Mouse (Mus musculus) CH12.LX (cell line): ENCODE results near the gene Slc44a3. TPM values are rescaled to one million over a fixed set of nuclear protein-coding genes. Genes with fewer than 3 reads are reported as not detected.

Source experiments
- DNase-seq: peaks from one replicate; pipeline ENCODE4 v3.0.0-alpha.2; 2013; ENCODE audit errors: extremely low read depth
- H3K27ac ChIP-seq: 2 replicates; pipeline ENCODE4 v1.5.1; 2012; ENCODE audit warnings: low read depth, mild to moderate bottlenecking, control low read depth, moderate library complexity; ENCODE audit not compliant: insufficient read depth
- H3K27me3 ChIP-seq: replicated peaks from 2 replicates; pipeline ENCODE3; 2012; ENCODE audit warnings: inconsistent platforms
- H3K36me3 ChIP-seq, 2 experiments: replicated peaks in 1 of 2; 2 replicates each; pipeline versions ENCODE3 to v1.6.1; 2012; ENCODE audit warnings: inconsistent platforms in 1 of 2, low read length in 1 of 2, mild to moderate bottlenecking in 1 of 2, mixed read lengths in 1 of 2, moderate library complexity in 1 of 2; ENCODE audit not compliant: control insufficient read depth in 1 of 2, insufficient read depth in 1 of 2
- H3K4me1 ChIP-seq, 2 experiments: 2 replicates each; pipeline ENCODE4 v1.6.1; 2012; ENCODE audit warnings: inconsistent platforms in 1 of 2, moderate library complexity in 1 of 2; ENCODE audit not compliant: insufficient read depth in 2 of 2, control insufficient read depth in 1 of 2
- H3K4me2 ChIP-seq: 2 replicates; pipeline ENCODE4 v1.6.1; 2012; ENCODE audit warnings: low read depth, mild to moderate bottlenecking, control low read depth; ENCODE audit not compliant: poor library complexity, insufficient read depth, severe bottlenecking
- H3K4me3 ChIP-seq, 3 experiments: fragments of 150-350 bp in 1 of 3; sonication (generic) in 1 of 3; replicated peaks in 1 of 3; 2 replicates each; pipeline versions ENCODE3 to v1.5.1; 2011 to 2012; ENCODE audit warnings: low read depth in 2 of 3, low read length in 2 of 3, mild to moderate bottlenecking in 2 of 3, moderate library complexity in 2 of 3, control low read depth in 1 of 3, improper control_type of control experiment in 1 of 3, inconsistent platforms in 1 of 3, mixed read lengths in 1 of 3; ENCODE audit not compliant: poor library complexity in 1 of 3
- H3K79me2 ChIP-seq: replicated peaks from 2 replicates; pipeline ENCODE4 v1.6.1; 2012; ENCODE audit warnings: mild to moderate bottlenecking, moderate library complexity; ENCODE audit not compliant: control insufficient read depth, poor library complexity, insufficient read depth, severe bottlenecking; ENCODE audit errors: extremely low read depth
- H3K9ac ChIP-seq: 2 replicates; pipeline ENCODE4 v1.6.1; 2012; ENCODE audit warnings: low read depth, mild to moderate bottlenecking, control low read depth, moderate library complexity; ENCODE audit not compliant: insufficient read depth
- H3K9me3 ChIP-seq: replicated peaks from 2 replicates; pipeline ENCODE3; 2012; ENCODE audit warnings: low read length, inconsistent platforms, mixed read lengths
- CTCF ChIP-seq, 2 experiments: IDR thresholded peaks in 1 of 2; conservative IDR thresholded peaks in 1 of 2; 2 replicates each; pipeline ENCODE4 v1.5.1; 2011 to 2012; ENCODE audit warnings: low read depth in 2 of 2, low read length in 2 of 2, improper control_type of control experiment in 1 of 2, inconsistent platforms in 1 of 2, mild to moderate bottlenecking in 1 of 2, moderate library complexity in 1 of 2
- IRF4 ChIP-seq: IDR thresholded peaks from 2 replicates; pipeline ENCODE4 v1.6.1; 2014; ENCODE audit warnings: low read depth, mild to moderate bottlenecking, inconsistent platforms, low read length, improper control_type of control experiment
- JUN ChIP-seq: IDR thresholded peaks from 2 replicates; pipeline ENCODE4 v1.6.1; 2011; ENCODE audit warnings: low read depth, mild to moderate bottlenecking, low read length, improper control_type of control experiment, moderate library complexity; ENCODE audit not compliant: insufficient read depth
- MAFK ChIP-seq: IDR thresholded peaks from 2 replicates; pipeline ENCODE4 v1.6.1; 2011; ENCODE audit warnings: low read length, improper control_type of control experiment; ENCODE audit not compliant: insufficient replicate concordance
- MAX ChIP-seq: IDR thresholded peaks from 2 replicates; pipeline ENCODE4 v1.6.1; 2011; ENCODE audit warnings: low read length, improper control_type of control experiment
- MAZ ChIP-seq: IDR thresholded peaks from 2 replicates; pipeline ENCODE4 v1.6.1; 2012; ENCODE audit warnings: low read depth, mild to moderate bottlenecking, inconsistent platforms, low read length, improper control_type of control experiment, moderate library complexity
- MEF2A ChIP-seq: IDR thresholded peaks from 2 replicates; pipeline ENCODE4 v1.6.1; 2014; ENCODE audit warnings: low read depth, mild to moderate bottlenecking, inconsistent platforms, low read length, improper control_type of control experiment, borderline replicate concordance
- NRF1 ChIP-seq: IDR thresholded peaks from 2 replicates; pipeline ENCODE4 v1.6.1; 2014; ENCODE audit warnings: low read depth, mild to moderate bottlenecking, inconsistent platforms, low read length, improper control_type of control experiment, moderate library complexity
- PAX5 ChIP-seq: IDR thresholded peaks from 2 replicates; pipeline ENCODE4 v1.6.1; 2012; ENCODE audit warnings: low read length, inconsistent platforms, mixed read lengths
- POLR2A ChIP-seq: IDR thresholded peaks from 2 replicates; pipeline ENCODE4 v1.6.1; 2011; ENCODE audit warnings: low read depth, mild to moderate bottlenecking, improper control_type of control experiment, low read length
- RAD21 ChIP-seq: IDR thresholded peaks from 2 replicates; pipeline ENCODE4 v1.6.1; 2011; ENCODE audit warnings: low read depth, mild to moderate bottlenecking, low read length, improper control_type of control experiment, moderate library complexity
- RCOR1 ChIP-seq: conservative IDR thresholded peaks from 2 replicates; pipeline ENCODE4 v1.6.1; 2012; ENCODE audit warnings: low read depth, mild to moderate bottlenecking, inconsistent platforms, low read length, improper control_type of control experiment
- SIN3A ChIP-seq: IDR thresholded peaks from 2 replicates; pipeline ENCODE4 v1.6.1; 2012; ENCODE audit warnings: low read length, improper control_type of control experiment, inconsistent platforms
- SMC3 ChIP-seq: IDR thresholded peaks from 2 replicates; pipeline ENCODE4 v1.6.1; 2011; ENCODE audit warnings: low read depth, low read length, improper control_type of control experiment
- ZMIZ1 ChIP-seq: IDR thresholded peaks from 2 replicates; pipeline ENCODE4 v1.6.1; 2012; ENCODE audit warnings: low read depth, mild to moderate bottlenecking, inconsistent platforms, low read length, improper control_type of control experiment
- dilution Hi-C: fragments of 300-500 bp; cut with MboI; formaldehyde crosslinking; loops from 2 replicates; pipeline ENCODE4 v1.14.3; 2020; ENCODE audit warnings: low sequenced_read_pairs; ENCODE audit not compliant: extremely low pct_unique_long_range_greater_than_20kb, extremely low pct_ligation_motif_present
- in situ Hi-C: fragments of 300-500 bp; cut with MboI; formaldehyde crosslinking; loops from 3 replicates; pipeline ENCODE4 v1.14.3; 2019; ENCODE audit warnings: low sequenced_read_pairs, low pct_ligation_motif_present, low pct_unique_long_range_greater_than_20kb, mixed read lengths
- polyA plus RNA-seq: library from polyadenylated mRNA; unstranded; fragments of >175 nt; gene quantifications from 2 replicates; pipeline ENCODE4 v1.2.1, GENCODE M21; 2012; ENCODE audit warnings: low read depth; ENCODE audit not compliant: insufficient read length
- total RNA-seq, 2 experiments: library from RNA; depleted of rRNA; stranded (reverse); fragments of 300-350 nt in 1 of 2; fragments of >200 nt in 1 of 2; gene quantifications; 2 replicates each; pipeline ENCODE4 v1.2.3; 2012 to 2014

Slc44a3 gene
- total and polyA plus RNA-seq, 3 experiments, result not detected

GRCm38 (mm10) chr3:121458545-121459492 lies 73.4 kb downstream of the Slc44a3 start:
- Histone ChIP-seq H3K4me1 (peaks cover 0 to 7% of the 10 kb centered on the region in 2 experiments; a peak in 1 of 4 replicates), H3K27ac (no peak overlapping the region), H3K4me2 (no peak overlapping the region), H3K27me3 (no peaks in the 10 kb centered on the region), H3K36me3 (peaks cover 0 to 43% of the 10 kb centered on the region in 2 experiments), H3K9me3 (no peaks in the 10 kb centered on the region), H3K79me2 (no peaks in the 10 kb centered on the region), H3K9ac (no peak overlapping the region), H3K4me3 (no peak overlapping the region)
- in situ Hi-C loops, result no loop called here
- TF ChIP-seq PAX5 (no peak), SIN3A (no peak), MEF2A (no peak), IRF4 (no peak), NRF1 (no peak), SMC3 (no peak), JUN (no peak), MAZ (no peak), CTCF (conservative IDR thresholded peaks at IDR 0.05 in 1 of 2, IDR thresholded peaks at IDR 0.05 in 1 of 2; ENCODE audit: low read depth in 2 of 2, low read length in 2 of 2) (no peak), RAD21 (no peak), MAX (no peak), POLR2A (no peak), ZMIZ1 (no peak), MAFK (no peak), RCOR1 (no peak)
- dilution Hi-C loops, result no loop called here
- DNase-seq, result no peak

GRCm38 (mm10) chr3:121451404-121451803 lies 80.8 kb downstream of the Slc44a3 start:
- Histone ChIP-seq H3K4me1 (no peaks in the 10 kb centered on the region), H3K4me2 (no peak overlapping the region), H3K27me3 (no peaks in the 10 kb centered on the region), H3K9ac (no peak overlapping the region), H3K79me2 (no peaks in the 10 kb centered on the region), H3K9me3 (no peaks in the 10 kb centered on the region), H3K36me3 (peaks cover 0 to 61% of the 10 kb centered on the region in 2 experiments), H3K27ac (no peak overlapping the region), H3K4me3 (no peak overlapping the region)
- dilution Hi-C loops, result no loop called here
- TF ChIP-seq IRF4, result no peak
- no peak for DNase-seq
- in situ Hi-C loops, result no loop called here
